12 mouse cellular contexts compared by ENCODE assay signal in genomic region chr15:97466110-97466509, GRCm38 (mm10).
DNase-seq lines count a peak whose midpoint lies in the region; ATAC-seq and TF ChIP-seq lines count a peak whose summit lies in the region.
"Had no signal": no experiment of that assay in that cellular context is flagged by ENCODE, and none has a peak within 500 bp of the region (broad histone marks: within the 10 kb centered on the region; RNA-seq: fewer than 3 reads in every experiment).

No protein-coding gene starts in this region.

- no peak overlapping the region for H3K27ac ChIP-seq in left cerebral cortex, adult 2 months
- H3K27ac ChIP-seq: macrophage; neural tube, embryonic 12.5 days had no signal

- H3K9me3 ChIP-seq in E14TG2a.4 (ENCODE audit: low read length), result no peaks in the 10 kb centered on the region
- H3K9me3 ChIP-seq: neural tube, embryonic 12.5 days had no signal

- no peak overlapping the region for H3K4me3 ChIP-seq in left cerebral cortex, adult 2 months
- no peak overlapping the region for H3K4me3 ChIP-seq in E14TG2a.4 (replicated peaks; ENCODE audit: low read length)
- H3K4me3 ChIP-seq: neural tube, embryonic 12.5 days had no signal

- intact Hi-C loops in left cerebral cortex, adult 2 months (cut with DNase I), result no loop called here
- intact Hi-C loops in left cerebral cortex, postnatal 36 days (cut with DNase I), result no loop called here

- no peak for ATAC-seq in CD4-positive, CD25-positive, alpha-beta regulatory T cell, adult 4 months
- ATAC-seq: forebrain, embryonic 16.5 days had no signal

- no peaks in the 10 kb centered on the region for H3K36me3 ChIP-seq in E14TG2a.4 (ENCODE audit: insufficient read depth, low read length)
- H3K36me3 ChIP-seq: neural tube, embryonic 12.5 days had no signal

- H3K27me3 ChIP-seq in E14TG2a.4 (ENCODE audit: insufficient read depth, low read length), result no peaks in the 10 kb centered on the region
- H3K27me3 ChIP-seq: neural tube, embryonic 12.5 days had no signal

- peak; percentile 30 for TF ChIP-seq CTCF in left cerebral cortex, adult 2 months (IDR thresholded peaks at IDR 0.05)
- TF ChIP-seq CTCF in E14TG2a.4 (conservative IDR thresholded peaks at IDR 0.05; ENCODE audit: low read length), result peak; percentile 89

- DNase-seq in CD4-positive, CD25-positive, alpha-beta regulatory T cell, adult 2 months (ENCODE audit: low read depth, low spot score), result peak; percentile 80
- no peak for DNase-seq in left cerebral cortex, adult 2 months (ENCODE audit: extremely low spot score in 1 of 2, low spot score in 2 of 2)
- no peak for DNase-seq in left cerebral cortex, postnatal 36 days (ENCODE audit: low spot score in 2 of 2)
- peak; percentile 84 for DNase-seq in induced T-regulatory cell, adult 2 months (ENCODE audit: low read depth)
- no peak for DNase-seq in urinary bladder, adult 18-20 months (ENCODE audit: low spot score in 2 of 2)
- no peak for DNase-seq in embryo, embryonic 10 days (ENCODE audit: low spot score)
- DNase-seq: right cerebral cortex, postnatal 25 days had no signal

- H3K4me1 ChIP-seq in E14TG2a.4 (replicated peaks; ENCODE audit: low read depth, low read length), result peaks cover 39% of the 10 kb centered on the region
- H3K4me1 ChIP-seq: neural tube, embryonic 12.5 days had no signal

Comparison
In these comparisons a context has a peak if more than half of its experiments do, and no peak if none do; other contexts are left out.
1. DNase-seq: peak in CD4-positive, CD25-positive, alpha-beta regulatory T cell, adult 2 months (single experiment) and induced T-regulatory cell, adult 2 months (single experiment); none in left cerebral cortex, adult 2 months (0 of 2), left cerebral cortex, postnatal 36 days (0 of 2), urinary bladder, adult 18-20 months (0 of 2) and embryo, embryonic 10 days (single experiment).